Mouse (Mus musculus): Measurements from ENCODE around the gene Snx20.

- TF ChIP-seq POLR2A (IDR thresholded peaks at IDR 0.05; ENCODE audit: insufficient read depth, low read depth, low read length) (no peak), CTCF (IDR thresholded peaks at IDR 0.05) (no peak)
Observed at GRCm38 (mm10) chr8:88666435-88666834, 30.5 kb upstream of the Snx20 start.

All from heart, adult 2 months (tissue).